Mouse (Mus musculus) liver, postnatal 0 days (tissue): ENCODE results near the gene Fes. TPM values are rescaled to one million over a fixed set of nuclear protein-coding genes. Genes with fewer than 3 reads are reported as not detected.
A peak's percentile ranks its signal among the peaks of the same experiment; 100 is the strongest.

ENCODE experiments used
- ATAC-seq: fragments of 200-750 bp; cut with Nextera tagmentation; 2 replicates; pipeline ENCODE4 v1.8.0; 2017; ENCODE audit warnings: mild to moderate bottlenecking, moderate library complexity
- DNase-seq: peaks from one replicate; pipeline ENCODE4 v3.0.0-alpha.2; 2016
- H3K27ac ChIP-seq: fragments of 300-500 bp; sonication (generic); 2 replicates; pipeline ENCODE4 v1.5.1; 2014; ENCODE audit warnings: antibody characterized with exemption, moderate library complexity, mild to moderate bottlenecking, low read depth
- H3K27me3 ChIP-seq: fragments of 300-500 bp; sonication (generic); 2 replicates; pipeline ENCODE4 v1.6.1; 2014; ENCODE audit warnings: low read length, control low read depth, mixed read lengths; ENCODE audit not compliant: insufficient read depth
- H3K36me3 ChIP-seq: fragments of 300-500 bp; sonication (generic); replicated peaks from 2 replicates; pipeline ENCODE4 v1.6.1; 2014; ENCODE audit warnings: mild to moderate bottlenecking, control low read depth, low read length, moderate library complexity, mixed read lengths; ENCODE audit not compliant: insufficient read depth
- H3K4me1 ChIP-seq: fragments of 300-500 bp; sonication (generic); 2 replicates; pipeline ENCODE4 v1.6.1; 2014; ENCODE audit warnings: antibody characterized with exemption, mild to moderate bottlenecking, control low read depth; ENCODE audit not compliant: insufficient read depth
- H3K4me2 ChIP-seq: fragments of 300-500 bp; sonication (generic); 2 replicates; pipeline ENCODE4 v1.6.1; 2014; ENCODE audit warnings: low read depth, mild to moderate bottlenecking, low read length, moderate library complexity, mixed read lengths
- H3K4me3 ChIP-seq: fragments of 300-500 bp; sonication (generic); 2 replicates; pipeline ENCODE4 v1.5.1; 2014; ENCODE audit warnings: low read depth, low read length
- H3K9ac ChIP-seq: fragments of 300-500 bp; sonication (generic); replicated peaks from 2 replicates; pipeline ENCODE4 v1.6.1; 2014; ENCODE audit warnings: mild to moderate bottlenecking, moderate library complexity
- H3K9me3 ChIP-seq: fragments of 300-500 bp; sonication (generic); 2 replicates; pipeline ENCODE4 v1.6.1; 2016; ENCODE audit warnings: mild to moderate bottlenecking, control low read depth, low read length, mixed read lengths
- CTCF ChIP-seq: sonication (generic); IDR thresholded peaks from 2 replicates; pipeline ENCODE4 v1.5.1; 2016; ENCODE audit warnings: antibody characterized with exemption, low read depth
- EP300 ChIP-seq: IDR thresholded peaks from 2 replicates; pipeline ENCODE4 v1.6.1; 2016; ENCODE audit warnings: antibody characterized with exemption, low read depth, mild to moderate bottlenecking
- WGBS: fragments of 180-500 bp; shearing (Covaris S2); extraction: QIAGEN DNeasy Blood & Tissue Kit; methylation state at CpG from one replicate; pipeline ENCODE4 v1.1.7; 2014; ENCODE audit not compliant: insufficient replicate concordance; 5-methylcytosine and 5-hydroxymethylcytosine counted together
- polyA plus RNA-seq: library from polyadenylated mRNA; unstranded; fragments of >200 nt; fragmentation: Nextera tagmentation; extraction: Ambion mirVana; gene quantifications from 2 replicates; pipeline ENCODE4 v1.2.1, GENCODE M21; 2015

The Fes gene
- polyA plus RNA-seq, 1 experiment from 2014 or later = 16.3 TPM

DNA sequence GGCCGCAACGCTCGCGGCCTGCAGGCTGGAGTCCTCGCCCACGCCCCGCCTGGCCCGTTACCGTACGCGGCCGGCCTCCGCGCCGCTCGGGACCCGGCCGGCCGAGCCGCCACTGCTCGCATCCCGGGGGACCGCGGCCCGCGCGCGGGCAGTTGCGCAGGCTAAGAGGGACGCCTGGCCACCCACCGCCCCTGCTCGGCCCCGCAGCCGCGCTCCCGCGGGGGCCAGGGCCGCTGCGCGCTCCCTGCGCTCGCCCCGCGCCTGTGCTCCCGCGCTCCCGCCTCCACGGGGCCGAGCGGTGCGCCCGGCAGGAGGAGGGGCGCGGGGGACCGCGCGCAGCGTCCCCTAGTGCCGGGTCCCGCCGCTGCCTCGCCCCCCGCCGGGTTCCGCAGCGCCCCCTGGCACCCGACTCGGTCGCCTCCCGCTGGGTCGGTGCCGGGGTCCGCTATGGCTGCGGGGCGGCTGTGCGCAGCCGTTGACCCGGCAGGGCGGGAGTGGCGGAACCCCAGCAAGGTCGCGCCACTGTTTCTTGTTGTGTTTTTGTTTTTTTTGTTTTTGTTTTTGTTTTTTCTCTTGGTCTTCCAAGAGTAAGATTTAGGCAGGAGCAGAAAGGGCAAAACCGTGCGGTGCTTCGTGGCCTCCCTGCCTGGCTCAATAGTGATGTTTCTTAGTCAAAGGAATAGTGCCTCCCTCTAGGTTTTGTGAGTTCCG, 16.6 kb downstream of the Fes start, which contains the start of gene Man2a2:
Gene Man2a2 (minus strand): TSS at position 335 of the 711 bp plus-strand sequence.
- H3K4me2 ChIP-seq = peak within 1 kb of the TSS; percentile 93
- peak within 1 kb of the TSS; percentile 85 for H3K4me3 ChIP-seq
- no peaks in the 10 kb centered on the region for H3K27me3 ChIP-seq
- H3K36me3 ChIP-seq = peaks cover 23% of the 10 kb centered on the region
- WGBS = 2% methylated on average over 63 of the region's 86 CpGs
- H3K27ac ChIP-seq = peak within 1 kb of the TSS; percentile 87
- no peaks in the 10 kb centered on the region for H3K9me3 ChIP-seq
- peak; percentile 79 for DNase-seq
- TF ChIP-seq EP300 = no peak
- peak; percentile 63 for TF ChIP-seq CTCF
- peak; percentile 70 for ATAC-seq
- peaks cover 22% of the 10 kb centered on the region for H3K4me1 ChIP-seq
- H3K9ac ChIP-seq = peak within 1 kb of the TSS; percentile 79

DNA sequence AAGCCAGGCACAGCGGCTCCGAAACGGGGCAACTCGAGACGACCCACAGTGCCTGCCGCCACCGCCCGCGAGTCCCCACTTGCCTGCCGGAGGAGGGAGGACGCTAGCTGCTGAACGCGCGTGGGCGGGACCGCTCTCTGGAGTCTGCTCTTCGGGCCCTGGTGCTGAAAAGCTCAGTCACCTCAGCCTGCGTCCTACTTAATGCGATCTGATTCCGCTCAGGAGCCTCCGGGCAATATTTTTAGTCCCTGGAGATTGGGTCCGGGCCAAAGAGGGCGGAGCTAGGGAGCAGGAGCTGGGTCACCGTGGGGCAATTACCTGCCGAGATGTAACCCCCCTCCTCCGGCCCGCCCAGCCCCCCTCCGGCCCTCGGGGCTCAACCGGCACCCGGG, 17.1 kb downstream of the Fes start:
- Histone ChIP-seq H3K9me3 (no peaks in the 10 kb centered on the region), H3K4me3 (peak overlapping the region; percentile 85), H3K27ac (peak overlapping the region; percentile 87), H3K4me2 (peak overlapping the region; percentile 93), H3K36me3 (peaks cover 26% of the 10 kb centered on the region), H3K27me3 (no peaks in the 10 kb centered on the region), H3K9ac (peak overlapping the region; percentile 79), H3K4me1 (peaks cover 22% of the 10 kb centered on the region)
- under 1% methylated on average over 28 of the region's 31 CpGs for WGBS
- DNase-seq (peak; percentile 79), ATAC-seq (peak; percentile 53)
- TF ChIP-seq EP300 = no peak
- no peak for TF ChIP-seq CTCF

DNA sequence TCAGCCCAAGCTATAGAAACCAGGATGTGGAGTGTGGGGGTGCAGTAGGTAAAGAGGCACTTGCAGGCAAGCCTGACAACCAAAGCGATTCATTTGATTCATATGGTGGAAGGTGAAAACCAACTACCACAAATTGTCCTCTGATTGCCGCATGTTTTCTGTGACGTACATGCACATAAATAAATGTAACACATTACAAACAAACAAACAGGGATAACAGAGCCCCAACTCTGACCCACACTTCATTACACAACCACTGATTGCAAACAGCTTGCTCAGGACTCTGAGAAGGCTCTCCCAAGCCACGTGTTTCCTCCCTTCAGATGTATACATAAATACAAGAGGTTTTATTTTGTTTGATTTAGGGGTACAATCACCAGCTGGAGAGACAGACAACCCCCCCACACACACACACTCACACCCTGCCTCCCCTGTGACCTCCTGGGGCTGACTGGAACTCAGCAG, 17.7 kb downstream of the Fes start:
- Histone ChIP-seq H3K9ac (peak overlapping the region; percentile 79), H3K27ac (peak overlapping the region; percentile 87), H3K4me2 (peak overlapping the region; percentile 93), H3K4me3 (peak overlapping the region; percentile 85), H3K36me3 (peaks cover 27% of the 10 kb centered on the region), H3K4me1 (peaks cover 22% of the 10 kb centered on the region), H3K9me3 (no peaks in the 10 kb centered on the region), H3K27me3 (no peaks in the 10 kb centered on the region)
- ATAC-seq (peak; percentile 20; the same call in 1 of the 2 replicates), DNase-seq (no peak)
- WGBS = 25% methylated on average over 4 of the region's 4 CpGs
- TF ChIP-seq EP300 (no peak), CTCF (no peak)

DNA sequence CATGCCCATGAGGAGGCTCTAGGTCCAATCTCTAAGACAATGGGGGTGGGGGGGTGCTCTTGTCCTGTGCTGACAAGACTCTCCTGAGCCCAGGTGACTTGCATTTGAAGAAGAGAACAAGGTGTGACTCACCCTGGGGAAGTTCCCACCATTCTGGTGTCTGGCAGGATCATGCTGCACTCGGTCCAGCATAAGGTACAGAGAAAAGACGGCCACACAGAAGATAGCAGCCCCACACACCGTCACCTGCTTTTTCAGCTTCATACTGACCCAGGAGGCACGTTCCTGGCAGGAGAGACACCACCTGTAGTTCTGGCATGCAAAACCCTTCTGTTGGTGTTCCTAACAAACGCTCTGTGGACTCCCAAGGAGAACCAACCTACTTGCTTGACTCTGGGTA, 18.3 kb downstream of the Fes start:
- Histone ChIP-seq H3K4me2 (peak overlapping the region; percentile 93), H3K27me3 (no peaks in the 10 kb centered on the region), H3K9ac (no peak overlapping the region), H3K4me3 (peak overlapping the region; percentile 85; the same call in 1 of the 2 replicates), H3K4me1 (peaks cover 22% of the 10 kb centered on the region), H3K36me3 (peaks cover 27% of the 10 kb centered on the region), H3K27ac (peak overlapping the region; percentile 87; the same call in 1 of the 2 replicates), H3K9me3 (no peaks in the 10 kb centered on the region)
- DNase-seq (no peak), ATAC-seq (no peak)
- TF ChIP-seq EP300 = no peak
- no peak for TF ChIP-seq CTCF
- WGBS = 49% methylated on average over 5 of the region's 5 CpGs

DNA sequence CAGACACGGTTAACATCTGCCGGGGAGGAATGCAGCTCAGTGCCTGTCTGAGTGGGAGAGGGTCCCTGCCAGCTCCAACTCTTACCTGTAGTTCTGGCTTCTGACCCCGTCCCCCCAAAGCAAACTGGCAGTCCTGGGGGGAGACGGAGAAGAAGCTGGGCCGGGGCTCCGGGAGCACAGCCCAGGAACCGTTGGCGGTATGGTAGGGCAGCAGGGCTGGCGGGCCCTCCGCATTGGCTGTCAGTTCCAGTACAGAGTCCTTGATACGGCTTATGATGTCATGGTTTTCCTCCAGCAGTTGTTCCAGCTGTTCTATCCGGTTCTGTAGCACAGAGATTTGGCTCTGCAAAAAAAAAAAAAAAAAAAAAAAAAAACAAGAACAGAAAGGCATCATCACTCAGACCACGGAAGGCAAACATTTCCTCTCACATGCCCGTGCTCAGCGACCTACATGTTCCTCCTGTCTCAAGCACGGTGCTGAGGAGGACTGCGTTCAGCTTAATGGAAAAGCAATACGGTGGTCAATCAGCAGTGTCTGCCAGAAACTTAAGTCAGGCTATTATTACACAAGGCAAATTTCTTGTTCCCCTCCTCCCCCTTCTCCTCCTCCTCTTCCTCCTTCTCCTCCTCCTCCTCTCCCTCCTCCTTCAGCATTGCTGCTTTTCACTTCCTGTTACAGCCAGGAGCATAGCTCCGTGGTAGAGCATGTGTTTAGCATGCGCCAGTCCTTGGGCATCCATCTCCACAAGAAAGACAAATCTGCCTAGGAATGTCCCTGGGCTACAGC, 18.9 kb downstream of the Fes start:
- whole genome bisulfite sequencing = 53% methylated on average over 20 of the region's 20 CpGs
- ATAC-seq (0 out of 2 replicates have a peak, but pooled peaks have one; percentile 11), DNase-seq (no peak)
- TF ChIP-seq CTCF (no peak), EP300 (no peak)
- H3K4me2 ChIP-seq = peak overlapping the region; percentile 93
- H3K9me3 ChIP-seq = no peaks in the 10 kb centered on the region
- no peak overlapping the region for H3K4me3 ChIP-seq
- peak overlapping the region; percentile 11; the same call in 1 of the 2 replicates for H3K27ac ChIP-seq
- H3K36me3 ChIP-seq = peaks cover 30% of the 10 kb centered on the region
- no peaks in the 10 kb centered on the region for H3K27me3 ChIP-seq
- H3K4me1 ChIP-seq = peaks cover 22% of the 10 kb centered on the region
- no peak overlapping the region for H3K9ac ChIP-seq

DNA sequence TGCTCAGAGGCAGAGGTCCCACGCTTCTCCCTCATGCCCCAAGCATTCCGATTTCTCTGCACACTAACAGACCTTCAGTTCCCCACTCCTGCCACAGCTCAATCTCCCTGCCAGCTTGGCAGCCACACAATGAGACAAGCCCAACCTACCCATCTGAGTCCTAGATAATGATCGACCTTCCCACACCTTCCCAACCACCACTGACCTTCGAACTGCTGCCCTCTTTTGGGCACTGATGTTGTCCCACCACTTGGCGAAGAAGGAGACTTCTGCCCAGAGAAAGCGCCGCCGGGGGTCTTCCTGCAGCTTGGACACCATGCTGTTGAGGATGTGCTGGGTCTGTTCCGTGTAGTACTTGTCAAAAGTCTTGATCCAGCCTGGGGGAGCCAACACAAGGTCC, 19.7 kb downstream of the Fes start:
- Histone ChIP-seq H3K4me1 (peaks cover 22% of the 10 kb centered on the region), H3K4me3 (no peak overlapping the region), H3K4me2 (no peak overlapping the region), H3K36me3 (peaks cover 36% of the 10 kb centered on the region), H3K9me3 (no peaks in the 10 kb centered on the region), H3K27ac (no peak overlapping the region), H3K27me3 (no peaks in the 10 kb centered on the region), H3K9ac (no peak overlapping the region)
- DNase-seq = no peak
- TF ChIP-seq CTCF (no peak), EP300 (no peak)
- ATAC-seq = no peak
- 83% methylated on average over 9 of the region's 9 CpGs for WGBS
